Mouse (Mus musculus) embryo, embryonic 11.5 days (tissue): ENCODE results near the gene Sult2a7.

Experiments used
- DNase-seq: peaks from one replicate; pipeline ENCODE4 v3.0.0-alpha.2; 2012; ENCODE audit warnings: low read depth, low spot score

The Sult2a7 gene

GRCm38 (mm10) chr7:14494130-14494529 lies at the start of gene Sult2a7:
Gene Sult2a7 (minus strand): TSS chr7:14494230.
- DNase-seq: no peak

- no peak for DNase-seq
Measured at GRCm38 (mm10) chr7:14525280-14525679, 31.2 kb upstream of the Sult2a7 start.

- no peak for DNase-seq
Measured at GRCm38 (mm10) chr7:14522636-14523035, 28.6 kb upstream of the Sult2a7 start.

GRCm38 (mm10) chr7:14518301-14518700 lies 24.3 kb upstream of the Sult2a7 start:
- no peak for DNase-seq

- DNase-seq: no peak
Measured at GRCm38 (mm10) chr7:14492886-14493285, 1.1 kb downstream of the Sult2a7 start.

- DNase-seq: no peak
Measured at GRCm38 (mm10) chr7:14446534-14446933, 47.5 kb downstream of the Sult2a7 start, which contains the start of gene Sult2a8. Gene Sult2a8 (minus strand): TSS chr7:14446769.

GRCm38 (mm10) chr7:14439581-14439980 lies 54.4 kb downstream of the Sult2a7 start:
- no peak for DNase-seq

- no peak for DNase-seq
Measured at GRCm38 (mm10) chr7:14438484-14438883, 55.5 kb downstream of the Sult2a7 start.

GRCm38 (mm10) chr7:14438029-14438428 lies 56.0 kb downstream of the Sult2a7 start:
- no peak for DNase-seq
